Mouse (Mus musculus) limb, embryonic 10.5 days (tissue): ENCODE measurements around the gene Kcnc3. TPM values are rescaled to one million over a fixed set of nuclear protein-coding genes. Genes with fewer than 3 reads are reported as not detected.
A peak's percentile ranks its signal among the peaks of the same experiment; 100 is the strongest.

ENCODE experiments used
- DNase-seq: peaks from one replicate; pipeline ENCODE4 v3.0.0-alpha.2; 2017; ENCODE audit warnings: low spot score
- H3K27ac ChIP-seq: fragments of 300-500 bp; sonication (generic); 2 replicates; pipeline ENCODE4 v1.5.1; 2016; ENCODE audit warnings: mild to moderate bottlenecking
- H3K27me3 ChIP-seq: fragments of 300-500 bp; sonication (generic); 2 replicates; pipeline ENCODE4 v1.6.1; 2016; ENCODE audit warnings: low read depth, mild to moderate bottlenecking; ENCODE audit not compliant: poor library complexity, severe bottlenecking
- H3K36me3 ChIP-seq: fragments of 300-500 bp; sonication (generic); 2 replicates; pipeline ENCODE4 v1.6.1; 2016; ENCODE audit warnings: mild to moderate bottlenecking, moderate library complexity
- H3K4me1 ChIP-seq: fragments of 300-500 bp; sonication (generic); 2 replicates; pipeline ENCODE4 v1.6.1; 2016
- H3K4me3 ChIP-seq: fragments of 300-500 bp; sonication (generic); 2 replicates; pipeline ENCODE4 v1.5.1; 2016; ENCODE audit warnings: mild to moderate bottlenecking, moderate library complexity
- H3K9me3 ChIP-seq: fragments of 300-500 bp; sonication (generic); replicated peaks from 2 replicates; pipeline ENCODE4 v1.6.1; 2016; ENCODE audit warnings: mild to moderate bottlenecking
- WGBS: fragments of 180-500 bp; shearing (Covaris S2); methylation state at CpG from one replicate; pipeline ENCODE4 v1.1.7; 2016; 5-methylcytosine and 5-hydroxymethylcytosine counted together
- polyA plus RNA-seq: library from polyadenylated mRNA; unstranded; fragments of >200 nt; fragmentation: Nextera tagmentation; extraction: Ambion mirVana; gene quantifications from 2 replicates; pipeline ENCODE4 v1.2.1, GENCODE M21; 2016

Kcnc3 gene
- polyA plus RNA-seq, 1 experiment from 2014 or later, result 0.21 TPM

DNA sequence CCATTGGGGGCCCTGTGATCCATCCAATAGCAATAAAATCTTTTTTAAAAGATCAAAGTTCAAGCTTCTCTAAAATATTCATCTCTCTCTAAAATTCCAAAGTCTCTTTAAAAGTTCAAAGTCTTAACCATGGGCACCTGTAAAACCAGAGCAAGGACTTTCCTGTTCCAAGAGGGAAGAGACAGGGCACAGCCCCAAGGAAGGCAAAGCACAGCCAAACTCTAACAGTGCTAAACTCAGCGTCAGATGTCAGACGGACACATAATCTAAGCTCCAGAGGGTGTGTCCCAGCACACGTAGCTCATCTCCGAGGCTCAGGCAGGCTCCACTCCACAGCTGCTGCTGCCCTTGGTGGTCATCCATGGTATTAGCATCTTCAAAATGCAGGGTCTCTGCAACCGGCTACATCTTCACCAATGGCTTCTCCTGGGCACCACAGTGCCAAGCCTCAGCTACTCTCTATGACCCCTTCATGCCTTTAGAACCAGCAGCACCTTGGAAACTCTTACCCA, 14.1 kb upstream of the Kcnc3 start:
- H3K4me1 ChIP-seq, result no peaks in the 10 kb centered on the region
- no peak for DNase-seq
- H3K9me3 ChIP-seq, result no peaks in the 10 kb centered on the region
- no peak overlapping the region for H3K4me3 ChIP-seq
- no peaks in the 10 kb centered on the region for H3K36me3 ChIP-seq
- no peak overlapping the region for H3K27ac ChIP-seq
- no peaks in the 10 kb centered on the region for H3K27me3 ChIP-seq
- WGBS, result 48% methylated on average over 5 of the region's 5 CpGs

DNA sequence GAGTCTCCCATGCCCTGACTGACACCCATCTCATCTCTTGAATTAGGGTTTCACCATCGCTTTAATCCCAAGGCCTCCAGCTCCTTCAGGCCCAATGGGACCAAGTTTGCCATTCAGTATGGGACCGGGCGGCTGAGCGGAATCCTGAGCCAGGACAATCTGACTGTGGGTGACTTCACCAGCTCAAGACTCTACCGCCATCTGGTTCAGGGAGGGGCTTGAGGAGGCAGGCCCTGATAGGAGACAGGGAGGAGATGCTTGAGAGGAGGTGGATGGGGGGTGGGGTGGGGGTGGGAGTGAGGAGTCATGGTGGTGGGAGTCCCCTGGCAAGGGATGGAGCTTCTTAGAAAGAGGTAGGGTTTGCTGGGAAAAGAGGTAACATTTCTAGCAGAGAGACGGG, 8.8 kb upstream of the Kcnc3 start:
- 77% methylated on average over 6 of the region's 6 CpGs for WGBS

DNA sequence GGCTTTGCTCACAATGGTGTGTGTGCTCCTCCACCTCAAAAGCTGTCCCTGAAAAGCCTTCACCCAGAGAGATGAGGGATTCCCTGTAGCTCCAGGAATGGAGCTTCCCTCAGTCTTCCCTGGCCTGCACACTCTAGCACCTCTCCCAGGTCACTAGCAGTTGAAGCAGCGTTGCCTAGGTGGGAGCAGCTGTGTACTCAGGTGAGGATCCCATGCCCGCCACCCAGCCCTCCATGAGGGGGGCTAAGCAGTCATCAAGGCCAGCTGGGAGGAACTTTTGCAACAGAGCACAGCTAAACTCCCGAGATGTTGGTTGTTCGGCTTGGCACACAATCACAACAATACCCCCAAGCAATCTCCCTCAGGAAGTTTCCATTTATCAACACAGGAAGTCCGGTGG, 7.8 kb upstream of the Kcnc3 start:
- peaks cover 10% of the 10 kb centered on the region for H3K4me1 ChIP-seq
- WGBS, result 77% methylated on average over 5 of the region's 5 CpGs
- no peaks in the 10 kb centered on the region for H3K36me3 ChIP-seq
- H3K27me3 ChIP-seq, result peaks cover 40% of the 10 kb centered on the region
- H3K9me3 ChIP-seq, result no peaks in the 10 kb centered on the region
- H3K4me3 ChIP-seq, result no peak overlapping the region
- no peak overlapping the region for H3K27ac ChIP-seq
- no peak for DNase-seq

More for the DNA sequence above, 8.8 kb upstream of the Kcnc3 start:
- H3K36me3 ChIP-seq, result no peaks in the 10 kb centered on the region
- peaks cover 29% of the 10 kb centered on the region for H3K27me3 ChIP-seq
- no peaks in the 10 kb centered on the region for H3K4me1 ChIP-seq
- no peaks in the 10 kb centered on the region for H3K9me3 ChIP-seq
- H3K4me3 ChIP-seq, result no peak overlapping the region
- DNase-seq, result no peak
- H3K27ac ChIP-seq, result no peak overlapping the region

- Histone ChIP-seq H3K4me1 (peaks cover 15% of the 10 kb centered on the region), H3K27ac (no peak overlapping the region), H3K9me3 (no peaks in the 10 kb centered on the region), H3K4me3 (no peak overlapping the region), H3K27me3 (peaks cover 44% of the 10 kb centered on the region), H3K36me3 (no peaks in the 10 kb centered on the region)
- DNase-seq, result no peak
- WGBS, result 92% methylated on average over 1 of the region's 1 CpGs
These were observed 7.3 kb upstream of the Kcnc3 start for GRCm38 (mm10) chr7:44583146-44583545.

DNA sequence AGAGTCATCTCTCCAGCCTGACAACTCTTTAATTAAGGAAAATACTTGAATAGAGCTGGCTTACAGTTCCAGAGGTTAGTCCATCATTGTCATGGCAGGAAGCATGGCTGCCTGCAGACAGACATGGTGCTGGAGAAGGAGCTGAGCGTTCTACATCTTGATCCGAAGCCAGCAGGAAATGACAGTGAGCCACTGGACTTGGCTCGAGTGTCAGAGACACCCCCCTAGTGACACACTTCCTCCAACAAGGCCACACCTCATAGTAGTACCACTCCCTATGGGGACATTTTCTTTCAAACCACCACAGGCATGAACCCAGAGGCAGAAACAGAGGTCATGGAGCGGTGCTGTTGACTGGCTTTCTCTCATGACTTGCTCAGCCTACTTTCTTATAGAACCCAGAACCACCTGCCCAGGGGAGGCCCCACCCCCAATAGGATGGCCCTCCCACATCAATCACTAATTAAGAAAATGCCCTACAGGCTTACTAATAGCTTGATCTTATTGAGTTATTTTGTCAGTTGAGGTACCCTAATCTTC, 6.1 kb upstream of the Kcnc3 start:
- Histone ChIP-seq H3K36me3 (no peaks in the 10 kb centered on the region), H3K27me3 (peaks cover 56% of the 10 kb centered on the region), H3K27ac (no peak overlapping the region), H3K4me3 (no peak overlapping the region), H3K4me1 (peaks cover 27% of the 10 kb centered on the region), H3K9me3 (no peaks in the 10 kb centered on the region)
- 89% methylated on average over 4 of the region's 4 CpGs for WGBS
- DNase-seq, result no peak

GRCm38 (mm10) chr7:44584921-44585320, 5.5 kb upstream of the Kcnc3 start:
- Histone ChIP-seq H3K4me1 (peaks cover 32% of the 10 kb centered on the region), H3K9me3 (no peaks in the 10 kb centered on the region), H3K27me3 (peaks cover 62% of the 10 kb centered on the region), H3K4me3 (no peak overlapping the region), H3K27ac (no peak overlapping the region), H3K36me3 (no peaks in the 10 kb centered on the region)
- no peak for DNase-seq
- 90% methylated on average over 6 of the region's 6 CpGs for WGBS

GRCm38 (mm10) chr7:44585606-44586005, 4.9 kb upstream of the Kcnc3 start:
- H3K9me3 ChIP-seq, result no peaks in the 10 kb centered on the region
- H3K4me1 ChIP-seq, result peaks cover 38% of the 10 kb centered on the region
- H3K27ac ChIP-seq, result no peak overlapping the region
- no peak for DNase-seq
- no peak overlapping the region for H3K4me3 ChIP-seq
- no peaks in the 10 kb centered on the region for H3K36me3 ChIP-seq
- 96% methylated on average over 6 of the region's 6 CpGs for WGBS
- H3K27me3 ChIP-seq, result peaks cover 68% of the 10 kb centered on the region

GRCm38 (mm10) chr7:44586518-44586917, 3.9 kb upstream of the Kcnc3 start:
- Histone ChIP-seq H3K27ac (no peak overlapping the region), H3K4me3 (peak overlapping the region; percentile 39), H3K9me3 (no peaks in the 10 kb centered on the region), H3K4me1 (peaks cover 46% of the 10 kb centered on the region), H3K27me3 (peaks cover 77% of the 10 kb centered on the region), H3K36me3 (no peaks in the 10 kb centered on the region)
- WGBS, result 16% methylated on average over 19 of the region's 19 CpGs
- DNase-seq, result no peak

DNA sequence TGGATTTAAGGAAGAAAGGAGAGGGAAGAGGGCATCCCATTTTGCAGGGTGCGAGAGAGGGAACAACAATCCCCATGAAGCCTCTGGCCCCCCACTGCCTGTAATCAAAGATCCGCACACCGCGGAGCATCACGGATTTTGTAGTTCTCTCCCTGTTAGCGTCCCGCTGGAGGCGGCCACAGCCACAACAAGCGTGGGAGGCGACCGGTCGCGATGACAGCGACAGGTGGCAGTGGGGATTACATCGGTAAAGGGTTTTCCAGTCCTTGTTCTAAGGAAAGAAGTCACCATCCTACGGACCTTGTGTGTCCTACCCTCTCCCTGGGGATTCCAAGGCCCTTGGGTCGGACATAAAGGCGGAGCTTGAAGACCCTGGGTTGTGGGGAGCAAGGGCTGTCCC, 3.5 kb upstream of the Kcnc3 start:
- Histone ChIP-seq H3K4me3 (peak overlapping the region; percentile 39), H3K9me3 (no peaks in the 10 kb centered on the region), H3K4me1 (peaks cover 50% of the 10 kb centered on the region), H3K36me3 (no peaks in the 10 kb centered on the region), H3K27ac (no peak overlapping the region), H3K27me3 (peaks cover 81% of the 10 kb centered on the region)
- peak; percentile 70 for DNase-seq
- under 1% methylated on average over 18 of the region's 18 CpGs for WGBS

- no peak for DNase-seq
- WGBS, result 35% methylated on average over 6 of the region's 6 CpGs
- Histone ChIP-seq H3K27me3 (peaks cover 87% of the 10 kb centered on the region), H3K27ac (no peak overlapping the region), H3K36me3 (no peaks in the 10 kb centered on the region), H3K9me3 (no peaks in the 10 kb centered on the region), H3K4me1 (peaks cover 50% of the 10 kb centered on the region), H3K4me3 (no peak overlapping the region)
These were observed 2.8 kb upstream of the Kcnc3 start for GRCm38 (mm10) chr7:44587676-44588075.

- Histone ChIP-seq H3K36me3 (no peaks in the 10 kb centered on the region), H3K27me3 (peaks cover 92% of the 10 kb centered on the region), H3K27ac (no peak overlapping the region), H3K9me3 (no peaks in the 10 kb centered on the region), H3K4me1 (peaks cover 56% of the 10 kb centered on the region), H3K4me3 (peak overlapping the region; percentile 64)
- WGBS, result 4% methylated on average over 12 of the region's 12 CpGs
- no peak for DNase-seq
These were observed 2.1 kb upstream of the Kcnc3 start for GRCm38 (mm10) chr7:44588338-44588737.

- Histone ChIP-seq H3K4me3 (peak overlapping the region; percentile 64), H3K9me3 (no peaks in the 10 kb centered on the region), H3K4me1 (peaks cover 64% of the 10 kb centered on the region), H3K27ac (peak overlapping the region; percentile 4; the same call in 1 of the 2 replicates), H3K36me3 (no peaks in the 10 kb centered on the region), H3K27me3 (peaks cover 99% of the 10 kb centered on the region)
- peak; percentile 84 for DNase-seq
- WGBS, result under 1% methylated on average over 33 of the region's 33 CpGs
These were observed 1.3 kb upstream of the Kcnc3 start for GRCm38 (mm10) chr7:44589149-44589548.

DNA sequence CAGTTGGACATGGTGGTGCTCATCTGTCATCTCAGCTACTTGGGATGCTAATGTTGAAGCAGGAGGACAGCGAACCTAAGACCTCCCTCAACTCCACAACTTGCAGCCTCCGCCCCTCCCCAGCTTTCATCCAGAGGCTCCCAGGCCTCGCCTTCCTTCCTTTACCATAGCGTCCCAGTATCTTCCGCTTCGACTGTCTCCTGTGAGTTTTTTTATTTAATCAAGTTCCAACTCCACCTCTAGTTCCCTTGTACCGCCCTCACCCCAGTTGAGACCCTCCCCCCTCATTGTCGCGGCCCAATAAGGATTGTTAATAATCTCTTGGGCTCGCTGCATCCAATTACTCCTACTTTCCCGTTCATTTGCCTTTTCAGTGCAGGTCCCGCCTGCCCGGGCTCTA, 518 bp upstream of the Kcnc3 start:
- DNase-seq, result peak; percentile 38
- Histone ChIP-seq H3K27ac (0 out of 2 replicates have a peak overlapping the region, but pooled peaks have one; percentile 36), H3K4me3 (peak overlapping the region; percentile 64), H3K27me3 (peaks cover 93% of the 10 kb centered on the region), H3K36me3 (no peaks in the 10 kb centered on the region), H3K9me3 (no peaks in the 10 kb centered on the region), H3K4me1 (peaks cover 65% of the 10 kb centered on the region)
- WGBS, result 2% methylated on average over 13 of the region's 13 CpGs
